Mouse (Mus musculus): ENCODE data around the gene Mfap5. TPM values are rescaled to one million over a fixed set of nuclear protein-coding genes. Genes with fewer than 3 reads are reported as not detected.

Mfap5 gene
- polyA plus RNA-seq, 1 experiment from 2014 or later = 55.4 TPM

DNA sequence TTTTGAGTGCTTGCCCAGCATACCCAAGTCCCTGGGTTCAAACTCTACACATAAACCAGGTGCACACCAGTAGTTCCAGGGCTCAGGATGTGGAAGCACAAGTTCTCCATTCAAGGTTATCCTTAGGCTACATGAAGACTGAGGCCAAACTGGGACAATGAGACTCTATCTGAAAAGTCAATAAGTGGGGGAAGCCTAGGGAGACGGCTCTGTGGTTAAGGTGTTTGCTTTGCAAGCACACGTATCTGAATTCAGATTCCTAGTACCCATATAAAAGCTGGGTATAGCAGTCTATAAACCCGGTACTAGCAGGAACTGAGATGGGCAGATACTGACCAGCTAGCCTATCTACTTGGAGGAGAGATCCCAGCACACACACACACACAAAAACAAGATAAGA, 27.6 kb upstream of the Mfap5 start:
- TF ChIP-seq EP300 (IDR thresholded peaks at IDR 0.05) (no peak), CTCF (IDR thresholded peaks at IDR 0.05) (no peak)
- no peaks in the 10 kb centered on the region for H3K9me3 ChIP-seq (ENCODE audit: low read length)
- 51% methylated on average over 3 of the region's 3 CpGs for WGBS
- no peaks in the 10 kb centered on the region for H3K4me1 ChIP-seq (ENCODE audit: insufficient read depth, low read depth, low read length)
- no peaks in the 10 kb centered on the region for H3K27me3 ChIP-seq (replicated peaks; ENCODE audit: insufficient read depth, low read length)
- DNase-seq (ENCODE audit: low spot score) = no peak
- H3K9ac ChIP-seq (replicated peaks; ENCODE audit: low read depth) = no peak overlapping the region
- no peaks in the 10 kb centered on the region for H3K36me3 ChIP-seq (ENCODE audit: insufficient read depth, low read length)
- no peak for ATAC-seq
- no peak overlapping the region for H3K4me3 ChIP-seq (ENCODE audit: low read depth, low read length)
- no peak overlapping the region for H3K27ac ChIP-seq (ENCODE audit: low read length)
- H3K4me2 ChIP-seq (replicated peaks; ENCODE audit: low read depth, low read length) = no peak overlapping the region

DNA sequence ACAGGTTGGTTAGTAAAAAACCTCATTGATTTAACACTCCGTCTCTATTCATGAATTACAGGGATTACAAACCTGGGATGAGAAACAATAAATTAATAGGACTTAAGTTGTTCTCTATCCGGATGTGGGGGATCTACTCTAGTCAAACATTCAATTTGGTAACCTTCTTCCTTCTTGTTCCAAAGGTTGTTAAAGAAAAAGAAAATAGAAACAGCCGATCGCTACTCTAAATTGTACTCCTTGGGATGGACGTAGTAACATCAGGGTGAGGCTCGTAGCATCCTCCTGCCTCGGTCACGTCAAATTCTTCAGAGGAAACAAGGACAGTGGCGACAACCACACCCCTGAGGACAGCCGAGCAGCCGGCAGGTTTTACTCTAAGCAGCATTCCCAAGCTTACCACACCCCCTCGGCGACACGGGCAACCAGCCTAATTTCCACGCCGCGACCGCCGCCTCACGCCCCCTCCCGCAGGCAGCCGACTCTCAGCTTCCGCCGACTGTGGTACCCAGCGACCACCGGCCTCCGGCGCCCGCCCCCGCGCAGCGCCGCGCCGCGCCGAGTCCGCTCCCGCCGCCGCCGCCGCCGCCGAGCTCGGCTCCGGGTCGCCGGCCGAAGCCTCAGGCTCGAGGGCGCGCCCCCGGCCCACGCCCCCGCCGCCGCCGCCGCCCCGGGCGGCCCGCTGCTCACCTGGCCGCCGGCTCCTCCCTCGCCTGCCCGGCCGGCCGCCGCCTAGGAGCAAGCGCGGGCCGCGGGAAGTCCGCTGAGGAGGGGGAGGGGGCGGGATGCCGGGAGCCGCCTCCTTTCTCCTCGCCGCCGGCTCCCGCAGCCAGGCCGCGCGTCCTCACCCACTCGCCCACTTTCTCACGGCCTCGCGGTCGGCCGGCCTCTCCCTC, 20.0 kb upstream of the Mfap5 start:
- WGBS = 2% methylated on average over 41 of the region's 91 CpGs
- no peaks in the 10 kb centered on the region for H3K4me1 ChIP-seq (ENCODE audit: insufficient read depth, low read depth, low read length)
- no peaks in the 10 kb centered on the region for H3K36me3 ChIP-seq (ENCODE audit: insufficient read depth, low read length)
- peaks cover 7% of the 10 kb centered on the region; the same call in 1 of the 2 replicates for H3K27me3 ChIP-seq (replicated peaks; ENCODE audit: insufficient read depth, low read length)
- DNase-seq (ENCODE audit: low spot score) = peak; percentile 49
- peak; percentile 79 for ATAC-seq
- H3K9me3 ChIP-seq (ENCODE audit: low read length) = no peaks in the 10 kb centered on the region
- H3K9ac ChIP-seq (replicated peaks; ENCODE audit: low read depth) = 0 out of 2 replicates have a peak overlapping the region, but pooled peaks have one; percentile 8
- peak overlapping the region; percentile 70 for H3K4me3 ChIP-seq (ENCODE audit: low read depth, low read length)
- peak overlapping the region; percentile 99 for H3K4me2 ChIP-seq (replicated peaks; ENCODE audit: low read depth, low read length)
- TF ChIP-seq EP300 (IDR thresholded peaks at IDR 0.05) = no peak
- TF ChIP-seq CTCF (IDR thresholded peaks at IDR 0.05) = no peak
- no peak overlapping the region for H3K27ac ChIP-seq (ENCODE audit: low read length)

DNA sequence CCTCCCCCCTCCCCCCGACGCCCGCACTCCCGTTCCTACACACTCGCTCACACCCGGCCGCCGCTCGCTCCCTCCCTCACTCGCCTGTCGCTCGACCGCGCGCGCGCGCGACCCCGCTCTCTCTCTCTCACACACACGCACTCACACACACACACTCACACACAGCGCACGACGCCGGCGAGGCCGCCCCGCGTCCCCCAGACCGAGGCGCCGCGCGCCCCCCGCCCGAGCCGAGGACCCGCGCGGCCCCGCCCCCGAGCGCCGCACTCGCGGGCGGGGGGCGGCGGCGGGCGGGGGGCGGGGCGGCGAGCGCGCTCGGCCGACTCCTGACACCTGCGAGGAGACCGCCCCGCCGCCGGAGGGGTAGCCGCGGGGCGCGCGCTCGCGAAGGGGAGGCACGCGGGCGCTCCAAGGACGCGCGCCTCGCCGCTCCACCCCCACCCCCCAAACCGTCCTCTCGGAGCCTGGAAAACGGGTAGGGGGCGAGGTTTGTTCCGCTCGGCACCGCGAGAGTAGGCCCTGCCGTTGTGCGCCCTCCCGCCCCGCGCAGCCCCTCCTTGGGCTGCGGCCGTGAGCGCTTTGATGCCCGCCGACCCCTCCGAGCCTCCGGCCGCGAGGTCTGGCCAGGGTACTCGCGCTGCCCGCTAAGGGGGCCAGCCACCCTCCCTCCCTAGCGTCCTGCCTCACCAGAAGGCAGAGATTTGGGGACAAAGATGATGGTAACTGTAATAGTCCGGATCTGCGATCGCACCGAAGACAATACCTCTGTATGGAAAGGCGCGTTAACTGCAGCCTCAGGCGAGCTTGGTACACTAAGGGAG, 19.1 kb upstream of the Mfap5 start:
- peaks cover 7% of the 10 kb centered on the region; the same call in 1 of the 2 replicates for H3K27me3 ChIP-seq (replicated peaks; ENCODE audit: insufficient read depth, low read length)
- H3K27ac ChIP-seq (ENCODE audit: low read length) = no peak overlapping the region
- H3K4me2 ChIP-seq (replicated peaks; ENCODE audit: low read depth, low read length) = peak overlapping the region; percentile 99
- peak overlapping the region; percentile 70 for H3K4me3 ChIP-seq (ENCODE audit: low read depth, low read length)
- ATAC-seq (peak; percentile 71), DNase-seq (ENCODE audit: low spot score) (no peak)
- no peak for TF ChIP-seq CTCF (IDR thresholded peaks at IDR 0.05)
- no peak for TF ChIP-seq EP300 (IDR thresholded peaks at IDR 0.05)
- H3K36me3 ChIP-seq (ENCODE audit: insufficient read depth, low read length) = no peaks in the 10 kb centered on the region
- H3K4me1 ChIP-seq (ENCODE audit: insufficient read depth, low read depth, low read length) = no peaks in the 10 kb centered on the region
- no peaks in the 10 kb centered on the region for H3K9me3 ChIP-seq (ENCODE audit: low read length)
- H3K9ac ChIP-seq (replicated peaks; ENCODE audit: low read depth) = 0 out of 2 replicates have a peak overlapping the region, but pooled peaks have one; percentile 12
- 2% methylated on average over 42 of the region's 111 CpGs for WGBS

DNA sequence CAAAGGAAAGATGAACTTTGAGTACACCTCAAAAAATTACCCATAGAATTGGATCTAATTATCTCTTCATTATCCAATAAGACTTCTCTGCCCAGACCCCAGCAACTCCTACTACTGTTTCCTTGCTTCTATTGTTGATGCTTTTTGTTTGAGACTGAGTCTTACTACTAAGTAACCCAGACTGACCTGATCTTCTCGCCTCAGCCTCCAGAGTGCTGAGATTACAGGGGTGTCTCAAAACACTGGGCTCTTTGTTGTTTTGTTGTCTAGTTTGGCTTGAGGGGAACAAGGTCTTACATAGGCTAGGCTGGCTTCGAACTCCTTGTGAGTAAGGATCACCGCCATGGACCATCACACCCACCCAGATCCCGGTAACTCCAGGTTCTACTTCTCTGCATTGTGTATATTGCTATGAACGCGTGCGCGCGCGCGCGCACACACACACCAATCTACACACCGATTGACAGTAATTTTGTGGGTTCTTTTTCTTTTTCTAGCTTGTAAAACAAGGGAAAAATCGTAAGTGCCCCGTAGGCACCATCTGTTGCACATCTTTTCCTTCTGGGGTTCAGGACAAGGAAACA, 14.6 kb upstream of the Mfap5 start:
- H3K27ac ChIP-seq (ENCODE audit: low read length) = no peak overlapping the region
- peak overlapping the region; percentile 39 for H3K4me3 ChIP-seq (ENCODE audit: low read depth, low read length)
- TF ChIP-seq EP300 (IDR thresholded peaks at IDR 0.05) (no peak), CTCF (IDR thresholded peaks at IDR 0.05) (no peak)
- DNase-seq (ENCODE audit: low spot score) (no peak), ATAC-seq (no peak)
- H3K36me3 ChIP-seq (ENCODE audit: insufficient read depth, low read length) = no peaks in the 10 kb centered on the region
- WGBS = 19% methylated on average over 15 of the region's 15 CpGs
- H3K27me3 ChIP-seq (replicated peaks; ENCODE audit: insufficient read depth, low read length) = peaks cover 9% of the 10 kb centered on the region; the same call in 1 of the 2 replicates
- no peaks in the 10 kb centered on the region for H3K9me3 ChIP-seq (ENCODE audit: low read length)
- H3K4me1 ChIP-seq (ENCODE audit: insufficient read depth, low read depth, low read length) = no peaks in the 10 kb centered on the region
- no peak overlapping the region for H3K9ac ChIP-seq (replicated peaks; ENCODE audit: low read depth)
- peak overlapping the region; percentile 57 for H3K4me2 ChIP-seq (replicated peaks; ENCODE audit: low read depth, low read length)

DNA sequence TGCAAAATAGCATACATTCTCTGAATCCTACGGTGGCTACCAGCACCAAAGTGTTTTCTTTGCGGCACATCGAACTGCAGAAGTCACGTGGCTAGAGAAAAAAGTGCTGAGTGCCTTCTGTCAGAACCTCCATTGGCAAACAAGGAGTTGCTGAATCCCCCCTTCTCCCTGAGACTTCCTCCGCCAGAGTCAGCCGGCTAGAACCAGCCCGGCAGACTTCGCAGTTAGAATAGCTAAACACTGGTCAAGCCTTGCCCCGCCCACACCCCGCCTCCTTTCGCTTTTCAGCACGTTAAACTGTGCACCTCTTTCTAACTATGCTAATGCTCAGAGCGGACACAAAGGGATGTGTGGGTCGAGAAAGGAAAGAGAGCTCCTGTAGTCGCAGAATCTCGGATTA, 14.1 kb upstream of the Mfap5 start:
- H3K9me3 ChIP-seq (ENCODE audit: low read length) = no peaks in the 10 kb centered on the region
- peak overlapping the region; percentile 39 for H3K4me3 ChIP-seq (ENCODE audit: low read depth, low read length)
- ATAC-seq (peak; percentile 84), DNase-seq (ENCODE audit: low spot score) (peak; percentile 90)
- under 1% methylated on average over 16 of the region's 16 CpGs for WGBS
- H3K4me1 ChIP-seq (ENCODE audit: insufficient read depth, low read depth, low read length) = no peaks in the 10 kb centered on the region
- H3K27ac ChIP-seq (ENCODE audit: low read length) = no peak overlapping the region
- H3K36me3 ChIP-seq (ENCODE audit: insufficient read depth, low read length) = no peaks in the 10 kb centered on the region
- H3K27me3 ChIP-seq (replicated peaks; ENCODE audit: insufficient read depth, low read length) = peaks cover 9% of the 10 kb centered on the region; the same call in 1 of the 2 replicates
- TF ChIP-seq CTCF (IDR thresholded peaks at IDR 0.05) (no peak), EP300 (IDR thresholded peaks at IDR 0.05) (no peak)
- peak overlapping the region; percentile 57 for H3K4me2 ChIP-seq (replicated peaks; ENCODE audit: low read depth, low read length)
- no peak overlapping the region for H3K9ac ChIP-seq (replicated peaks; ENCODE audit: low read depth)
